Mouse (Mus musculus) cerebellum, adult 2 months (tissue): ENCODE results near the gene Rnf213. TPM values are rescaled to one million over a fixed set of nuclear protein-coding genes. Genes with fewer than 3 reads are reported as not detected.

ENCODE experiments used
- DNase-seq, 2 experiments: peaks; one replicate each; pipeline ENCODE4 v3.0.0; 2021
- H3K27ac ChIP-seq: fragments of 200-500 bp; 2 replicates; pipeline ENCODE4 v1.5.1; 2012; ENCODE audit warnings: low read length, control low read depth, inconsistent platforms; ENCODE audit not compliant: insufficient read depth
- H3K27me3 ChIP-seq: fragments of 200-500 bp; 2 replicates; pipeline ENCODE4 v1.6.1; 2012; ENCODE audit warnings: inconsistent platforms, mild to moderate bottlenecking, low read length, moderate library complexity; ENCODE audit not compliant: control insufficient read depth, insufficient read depth
- H3K4me1 ChIP-seq: fragments of 200-500 bp; 2 replicates; pipeline ENCODE4 v1.6.1; 2011; ENCODE audit warnings: low read length; ENCODE audit not compliant: control insufficient read depth, insufficient read depth
- H3K4me3 ChIP-seq: fragments of 200-500 bp; replicated peaks from 2 replicates; pipeline ENCODE3; 2011; ENCODE audit warnings: mild to moderate bottlenecking, low read depth, low read length, control low read depth; ENCODE audit not compliant: insufficient read depth
- CTCF ChIP-seq: fragments of 200-500 bp; IDR thresholded peaks from 2 replicates; pipeline ENCODE4 v1.5.1; 2011; ENCODE audit warnings: low read depth, mild to moderate bottlenecking, control low read depth, low read length, moderate library complexity, borderline replicate concordance; ENCODE audit not compliant: insufficient read depth
- POLR2A ChIP-seq: fragments of 200-500 bp; IDR thresholded peaks from 2 replicates; pipeline ENCODE4 v1.6.1; 2011; ENCODE audit warnings: low read length, control low read depth, borderline replicate concordance; ENCODE audit not compliant: insufficient read depth
- WGBS: fragments of 180-500 bp; shearing (Covaris S2); methylation state at CpG from one replicate; pipeline ENCODE4 v1.1.7; 2018; 5-methylcytosine and 5-hydroxymethylcytosine counted together
- polyA plus RNA-seq: library from polyadenylated mRNA; depleted of rRNA; stranded (reverse); fragments of >200 nt; gene quantifications from 2 replicates; pipeline ENCODE4 v1.2.3, GENCODE M21; 2012

The Rnf213 gene
- polyA plus RNA-seq, 1 experiment = 7.5 TPM

DNA sequence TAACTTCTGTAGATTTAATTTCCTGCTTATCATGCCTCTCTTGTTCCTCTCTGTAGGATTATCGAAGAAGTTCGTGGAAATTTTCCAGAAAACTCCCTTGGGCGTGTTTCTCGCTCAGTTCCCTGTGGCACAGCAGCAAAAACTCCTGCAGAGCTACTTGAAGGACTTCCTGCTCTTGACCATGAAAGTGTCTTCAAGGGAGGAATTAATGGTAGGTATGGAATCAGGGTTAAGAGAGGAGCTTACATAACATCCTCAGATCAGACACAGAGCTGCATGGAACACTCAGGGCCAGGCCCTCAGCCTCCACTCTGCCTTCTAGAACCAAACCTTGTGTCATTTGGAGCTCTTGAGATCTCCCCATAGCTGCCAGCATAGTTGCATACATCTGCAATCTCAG lies 63.2 kb downstream of the Rnf213 start:
- Histone ChIP-seq H3K27me3 (no peaks in the 10 kb centered on the region), H3K27ac (no peak overlapping the region), H3K4me1 (no peaks in the 10 kb centered on the region; the same call in 1 of the 2 replicates), H3K4me3 (no peak overlapping the region)
- WGBS = 53% methylated on average over 4 of the region's 4 CpGs
- no peak for DNase-seq
- no peak for TF ChIP-seq POLR2A
- TF ChIP-seq CTCF = no peak

DNA sequence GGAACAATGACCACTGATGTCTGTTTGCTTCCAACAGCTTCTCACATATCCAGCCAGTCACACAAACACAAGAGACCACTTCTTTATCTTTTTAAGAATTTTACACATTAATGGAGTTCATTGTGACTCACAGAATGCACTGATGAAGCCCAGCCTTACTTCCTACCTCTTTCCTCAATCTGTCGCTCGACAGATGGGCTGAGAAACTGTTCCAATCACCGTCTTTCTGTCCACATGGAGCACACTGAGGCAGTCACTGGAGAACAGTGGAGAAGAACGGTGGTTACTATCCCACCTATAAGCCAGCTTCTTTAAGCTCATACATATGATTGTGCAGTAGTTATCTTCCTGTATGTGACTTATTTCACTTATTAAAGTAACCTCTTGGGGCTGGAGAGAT lies 85.0 kb downstream of the Rnf213 start:
- 66% methylated on average over 4 of the region's 4 CpGs for WGBS
- H3K27ac ChIP-seq = no peak overlapping the region
- TF ChIP-seq CTCF (no peak), POLR2A (no peak)
- no peak for DNase-seq
- H3K4me1 ChIP-seq = no peaks in the 10 kb centered on the region
- H3K27me3 ChIP-seq = no peaks in the 10 kb centered on the region
- H3K4me3 ChIP-seq = no peak overlapping the region

DNA sequence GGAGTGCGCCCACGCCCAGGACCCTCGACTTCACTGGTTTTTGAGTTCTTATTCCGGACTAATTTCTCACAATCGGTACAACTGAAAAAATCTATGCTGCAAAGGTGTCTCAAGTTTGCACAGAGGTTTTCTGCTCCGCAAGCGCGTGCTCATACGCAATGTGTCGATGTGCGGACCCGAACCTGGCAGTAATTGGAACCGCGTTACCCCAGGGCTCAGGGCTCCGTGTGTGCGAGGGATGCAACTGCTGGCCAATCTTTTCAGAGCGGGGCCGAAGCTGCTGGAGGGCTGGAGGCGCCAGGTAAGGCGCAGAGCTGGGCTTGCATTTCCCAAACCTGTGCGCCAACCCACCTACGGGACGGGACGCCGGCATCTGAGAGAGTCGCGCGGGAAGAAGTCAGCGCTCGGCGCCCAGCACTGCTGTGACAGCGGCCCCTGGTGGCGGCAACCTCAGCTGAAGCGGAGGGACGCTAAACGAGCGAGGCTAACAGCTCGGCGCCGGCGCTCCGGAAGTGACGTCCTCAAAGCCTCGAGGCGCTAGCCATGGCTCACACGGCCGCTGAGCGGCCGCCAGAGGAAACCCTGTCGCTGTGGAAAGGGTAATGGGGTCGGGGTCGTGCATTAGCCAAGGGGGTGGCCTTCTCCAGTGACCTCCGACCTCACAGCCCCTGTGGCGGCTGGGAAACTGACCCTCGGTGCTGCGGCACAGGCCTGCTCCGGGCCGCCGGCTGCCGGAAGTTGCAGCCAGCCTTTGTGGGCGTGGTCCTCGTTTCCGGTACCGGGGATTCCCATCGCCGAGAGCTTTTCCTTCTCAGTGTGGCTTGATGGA lies 98.2 kb downstream of the Rnf213 start, which contains the start of gene Endov:
Endov (plus strand) TSS at position 487 of the 829 bp plus-strand sequence.
- TF ChIP-seq POLR2A (peak; percentile 61), CTCF (peak; percentile 83)
- Histone ChIP-seq H3K4me1 (no peaks in the 10 kb centered on the region), H3K27me3 (no peaks in the 10 kb centered on the region), H3K4me3 (peak within 1 kb of the TSS; percentile 88), H3K27ac (peak within 1 kb of the TSS; percentile 93)
- 1% methylated on average over 66 of the region's 66 CpGs for WGBS
- peak; percentile 98 to 99 for DNase-seq

DNA sequence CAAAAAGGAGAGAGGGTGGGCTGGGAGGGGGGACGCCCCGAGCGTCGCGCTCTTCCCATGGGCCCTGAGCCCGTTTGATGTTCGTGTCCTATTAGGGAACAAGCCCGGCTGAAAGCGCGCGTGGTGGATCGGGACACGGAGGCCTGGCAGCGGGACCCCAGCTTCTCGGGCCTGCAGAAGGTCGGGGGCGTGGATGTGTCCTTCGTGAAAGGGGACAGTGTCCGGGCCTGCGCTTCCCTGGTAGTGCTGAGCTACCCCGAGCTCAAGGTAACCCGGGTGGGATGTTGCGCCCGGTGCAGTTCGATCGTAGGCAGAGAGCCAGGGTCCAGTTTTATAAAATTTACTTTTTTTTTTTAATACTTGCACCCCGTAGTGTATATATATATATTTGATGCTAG lies 98.8 kb downstream of the Rnf213 start:
- 3% methylated on average over 27 of the region's 27 CpGs for WGBS
- Histone ChIP-seq H3K4me1 (peaks cover 4% of the 10 kb centered on the region), H3K27ac (no peak overlapping the region), H3K4me3 (peak overlapping the region; percentile 88), H3K27me3 (no peaks in the 10 kb centered on the region)
- DNase-seq = no peak
- no peak for TF ChIP-seq CTCF
- no peak for TF ChIP-seq POLR2A

DNA sequence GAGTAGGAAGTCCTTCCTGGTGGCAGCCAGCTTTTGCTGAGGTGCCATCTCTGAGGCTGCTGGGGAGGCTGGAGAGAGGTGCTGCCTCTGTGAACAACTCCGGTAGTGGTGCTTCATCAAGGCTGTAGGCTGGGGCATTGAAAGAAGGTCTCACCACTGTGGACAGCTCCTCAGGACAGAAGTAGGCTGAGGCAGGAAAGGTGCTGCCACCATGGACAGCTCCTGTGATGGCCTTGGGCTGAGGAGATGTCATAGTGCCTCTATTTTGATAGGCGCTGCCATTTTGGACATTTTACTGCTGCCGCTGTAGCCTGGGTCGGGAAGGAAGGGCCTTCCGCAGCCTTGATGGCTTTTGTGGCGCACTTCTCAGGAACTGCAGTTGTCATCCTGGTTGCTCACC lies 99.9 kb downstream of the Rnf213 start:
- H3K27me3 ChIP-seq = no peaks in the 10 kb centered on the region
- 92% methylated on average over 6 of the region's 6 CpGs for WGBS
- no peak overlapping the region for H3K4me3 ChIP-seq
- peaks cover 14% of the 10 kb centered on the region for H3K4me1 ChIP-seq
- H3K27ac ChIP-seq = no peak overlapping the region
- TF ChIP-seq POLR2A (no peak), CTCF (no peak)
- DNase-seq = no peak

DNA sequence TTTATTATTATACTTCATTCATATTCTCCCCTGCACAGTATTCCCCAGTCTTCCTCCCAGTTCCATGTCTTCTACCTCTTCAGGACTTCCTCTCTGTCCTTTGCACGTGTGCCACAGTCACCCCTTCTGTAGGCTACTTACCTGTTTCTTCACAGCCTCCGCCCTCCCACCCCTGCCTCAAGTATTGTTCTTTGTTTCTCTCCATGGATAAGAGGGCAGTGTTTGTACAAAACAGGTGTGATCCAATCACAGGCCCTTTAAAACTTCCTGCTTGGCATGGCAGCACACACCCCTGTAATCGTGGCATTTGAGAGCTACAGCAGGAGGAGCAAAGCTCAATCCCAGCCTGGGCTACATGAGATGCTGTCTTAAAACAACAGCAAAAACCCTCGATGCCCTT lies 100.6 kb downstream of the Rnf213 start:
- no peaks in the 10 kb centered on the region for H3K27me3 ChIP-seq
- no peak for DNase-seq
- TF ChIP-seq CTCF (no peak), POLR2A (no peak)
- 72% methylated on average over 4 of the region's 4 CpGs for WGBS
- peaks cover 20% of the 10 kb centered on the region for H3K4me1 ChIP-seq
- no peak overlapping the region for H3K4me3 ChIP-seq
- H3K27ac ChIP-seq = no peak overlapping the region

DNA sequence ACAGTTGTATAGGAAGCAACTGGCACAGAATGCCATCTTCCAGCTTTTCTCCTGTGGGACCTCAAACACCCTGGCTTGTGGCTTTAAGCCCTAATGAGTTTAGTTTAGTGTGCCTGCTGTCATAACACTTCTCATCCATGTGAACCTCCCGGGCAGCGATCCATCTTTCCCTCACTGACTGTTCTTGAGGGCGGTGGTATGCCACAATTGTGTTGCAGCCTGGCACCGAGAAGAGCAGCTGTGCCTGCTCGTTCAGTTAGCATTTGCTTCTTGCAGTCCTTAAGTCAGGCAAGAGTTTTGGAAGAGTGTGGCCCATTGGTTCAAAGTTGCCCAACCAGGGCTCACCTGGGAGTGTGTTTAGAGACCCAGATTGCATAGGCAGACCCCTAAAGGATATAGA lies 103.2 kb downstream of the Rnf213 start:
- Histone ChIP-seq H3K27ac (no peak overlapping the region), H3K4me3 (no peak overlapping the region), H3K27me3 (no peaks in the 10 kb centered on the region), H3K4me1 (peaks cover 36% of the 10 kb centered on the region)
- TF ChIP-seq CTCF = no peak
- TF ChIP-seq POLR2A = no peak
- DNase-seq = no peak
- WGBS = 29% methylated on average over 5 of the region's 5 CpGs

DNA sequence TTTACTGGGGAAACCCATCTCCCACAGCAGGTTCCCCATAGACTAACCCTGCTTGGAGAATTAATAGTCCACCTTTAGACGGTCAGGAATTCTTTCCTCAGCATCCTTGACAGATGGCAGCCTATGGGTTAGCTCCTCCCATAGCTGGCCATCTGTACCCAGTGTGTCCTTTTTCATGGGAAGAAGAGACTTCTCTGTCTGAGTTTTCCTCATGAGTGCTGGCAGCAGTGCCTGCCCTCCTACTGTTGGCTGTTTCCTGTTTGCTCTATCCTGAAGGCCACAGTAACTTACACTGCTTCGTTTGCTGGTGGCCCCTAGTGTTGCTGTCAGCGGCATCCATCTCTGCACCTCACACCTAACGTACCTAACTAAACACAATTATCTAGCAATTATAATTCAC lies 104.6 kb downstream of the Rnf213 start:
- peak overlapping the region; percentile 57 for H3K27ac ChIP-seq

DNA sequence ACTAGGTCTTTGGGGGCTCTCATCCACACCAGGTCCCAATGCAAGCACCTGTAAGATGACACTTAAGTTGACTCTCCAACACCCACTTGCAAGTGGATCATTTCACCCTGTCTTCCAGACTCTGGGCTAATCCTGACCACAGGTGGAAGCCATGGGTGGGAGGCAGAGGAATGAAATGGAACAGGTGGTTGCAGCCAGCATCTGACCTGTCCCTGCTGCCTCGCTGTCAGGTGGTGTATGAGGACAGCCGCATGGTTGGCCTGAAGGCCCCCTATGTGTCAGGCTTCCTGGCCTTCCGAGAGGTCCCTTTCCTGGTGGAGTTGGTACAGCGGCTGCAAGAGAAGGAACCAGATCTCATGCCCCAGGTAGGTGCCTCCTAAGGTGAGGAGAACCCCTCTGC lies 106.4 kb downstream of the Rnf213 start:
- TF ChIP-seq POLR2A = no peak
- no peak for TF ChIP-seq CTCF
- WGBS = 54% methylated on average over 4 of the region's 4 CpGs
- no peak for DNase-seq
- Histone ChIP-seq H3K27ac (no peak overlapping the region), H3K27me3 (no peaks in the 10 kb centered on the region), H3K4me3 (no peak overlapping the region), H3K4me1 (peaks cover 42% of the 10 kb centered on the region)

More for the DNA sequence above, 104.6 kb downstream of the Rnf213 start:
- no peak for TF ChIP-seq CTCF
- TF ChIP-seq POLR2A = no peak; the same call in 1 of the 2 replicates
- peaks cover 36% of the 10 kb centered on the region for H3K4me1 ChIP-seq
- no peaks in the 10 kb centered on the region for H3K27me3 ChIP-seq
- peak; percentile 62 to 82 for DNase-seq
- no peak overlapping the region for H3K4me3 ChIP-seq
- WGBS = 7% methylated on average over 4 of the region's 4 CpGs
